21 mouse cellular contexts compared by ENCODE assay signal in genomic region chr16:5532281-5532680, GRCm38 (mm10).
DNase-seq lines count a peak whose midpoint lies in the region; ATAC-seq lines count a peak whose summit lies in the region.
"Had no signal": no experiment of that assay in that cellular context is flagged by ENCODE, and none has a peak within 500 bp of the region (broad histone marks: within the 10 kb centered on the region; RNA-seq: fewer than 3 reads in every experiment).

No protein-coding gene starts in this region.

- no peaks in the 10 kb centered on the region for H3K4me1 ChIP-seq in liver, embryonic 16.5 days (ENCODE audit: control insufficient read depth, low read depth, low read length)

- peak; percentile 11 for DNase-seq in adrenal gland, adult 2 months
- DNase-seq in adrenal gland, postnatal 10 days, result no peak
- DNase-seq in lung, postnatal 36 days, result peak; percentile 7
- DNase-seq in lung, postnatal 10 days, result no peak
- DNase-seq in cerebellum, adult 11-12 months, result no peak
- no peak for DNase-seq in thymus, postnatal 10 days (ENCODE audit: low spot score in 2 of 2)
- DNase-seq: adrenal gland, postnatal 14 days; cerebellum, adult 18-20 months; cerebellum, adult 9-10 months; cerebellum, postnatal 14 days; gastrocnemius, adult 2 months; gastrocnemius, postnatal 14 days; heart, adult 11 months had no signal

- peak; percentile 63 for ATAC-seq in liver, embryonic 16.5 days (ENCODE audit: low read depth)
- ATAC-seq: activated CD4-positive, CD25-positive, alpha-beta regulatory T cell, adult 4 months; forebrain, embryonic 13.5 days; forebrain, embryonic 16.5 days had no signal

- no peak overlapping the region for H3K9ac ChIP-seq in liver, embryonic 16.5 days (ENCODE audit: low read depth, low read length)
- H3K9ac ChIP-seq: forebrain, embryonic 13.5 days; hindbrain, embryonic 12.5 days; hindbrain, embryonic 15.5 days had no signal

- H3K27me3 ChIP-seq in liver, embryonic 16.5 days (ENCODE audit: control insufficient read depth, insufficient read depth, low read depth, low read length), result no peaks in the 10 kb centered on the region
- H3K27me3 ChIP-seq: hindbrain, embryonic 15.5 days had no signal

- WGBS in liver, embryonic 16.5 days (ENCODE audit: insufficient replicate concordance), result 47% methylated on average over 3 of the region's 3 CpGs

- no peak overlapping the region for H3K4me3 ChIP-seq in liver, embryonic 16.5 days (ENCODE audit: low read depth, low read length)
- H3K4me3 ChIP-seq: forebrain, embryonic 10.5 days; forebrain, embryonic 13.5 days; gastrocnemius, adult 2 months; hindbrain, embryonic 12.5 days; hindbrain, embryonic 15.5 days had no signal

- H3K36me3 ChIP-seq in liver, embryonic 16.5 days (ENCODE audit: control insufficient read depth, insufficient read depth), result no peaks in the 10 kb centered on the region
- H3K36me3 ChIP-seq: forebrain, embryonic 10.5 days; hindbrain, embryonic 12.5 days; hindbrain, embryonic 15.5 days had no signal

- H3K9me3 ChIP-seq in liver, embryonic 16.5 days (replicated peaks; ENCODE audit: control insufficient read depth, low read length), result no peaks in the 10 kb centered on the region
- H3K9me3 ChIP-seq: forebrain, embryonic 10.5 days; forebrain, embryonic 13.5 days; hindbrain, embryonic 12.5 days; hindbrain, embryonic 15.5 days had no signal

- H3K4me2 ChIP-seq in liver, embryonic 16.5 days (ENCODE audit: low read depth, low read length), result no peak overlapping the region
- H3K4me2 ChIP-seq: forebrain, embryonic 13.5 days; heart, embryonic 11.5 days; hindbrain, embryonic 12.5 days; hindbrain, embryonic 15.5 days had no signal

- H3K27ac ChIP-seq in liver, embryonic 16.5 days (ENCODE audit: low read length), result no peak overlapping the region
- H3K27ac ChIP-seq: forebrain, embryonic 10.5 days; forebrain, embryonic 13.5 days; gastrocnemius, adult 2 months; hindbrain, embryonic 12.5 days; hindbrain, embryonic 15.5 days had no signal

Comparison
In these comparisons a context has a peak if more than half of its experiments do, and no peak if none do; other contexts are left out.
1. DNase-seq: peak in adrenal gland, adult 2 months (single experiment) and lung, postnatal 36 days (single experiment); none in adrenal gland, postnatal 10 days (single experiment), lung, postnatal 10 days (single experiment), cerebellum, adult 11-12 months (single experiment) and thymus, postnatal 10 days (0 of 2).